11 mouse cellular contexts compared by ENCODE assay signal in the genomic region with DNA sequence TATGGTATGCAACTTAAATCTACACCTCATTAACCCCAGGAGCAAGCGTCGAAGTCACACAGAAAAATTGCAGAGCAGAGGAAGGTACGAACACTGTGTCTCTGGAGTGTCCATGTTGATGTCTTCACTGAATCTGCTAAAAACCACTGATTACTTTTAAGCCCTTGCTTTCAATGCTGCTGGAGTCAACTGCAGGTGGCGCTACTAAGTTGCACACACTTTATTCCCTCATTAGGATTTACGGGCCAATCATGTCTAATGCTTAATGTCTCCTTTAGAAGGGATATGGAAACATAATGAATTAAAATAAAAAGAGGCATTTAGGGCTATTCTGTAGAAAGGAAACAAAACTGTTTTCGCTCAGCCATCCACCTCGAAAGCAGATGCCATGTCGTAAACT. TPM values are rescaled to one million over a fixed set of nuclear protein-coding genes. Genes with fewer than 3 reads are reported as not detected.
DNase-seq lines count a peak whose midpoint lies in the region; ATAC-seq and TF ChIP-seq lines count a peak whose summit lies in the region.
"Had no signal": no experiment of that assay in that cellular context is flagged by ENCODE, and none has a peak within 500 bp of the region (broad histone marks: within the 10 kb centered on the region; RNA-seq: fewer than 3 reads in every experiment).

No protein-coding gene starts in this region.

- H3K36me3 ChIP-seq in heart, adult 2 months (ENCODE audit: control insufficient read depth, insufficient read depth, low read length): no peaks in the 10 kb centered on the region; the same call in 1 of the 2 replicates
- H3K36me3 ChIP-seq in limb, embryonic 11.5 days (ENCODE audit: control insufficient read depth, insufficient read depth, low read length): peaks cover 19% of the 10 kb centered on the region
- peaks cover 98% of the 10 kb centered on the region for H3K36me3 ChIP-seq in limb, embryonic 10.5 days

- DNase-seq in heart, adult 2 months: no peak
- no peak for DNase-seq in heart, postnatal 36 days
- peak; percentile 28 for DNase-seq in limb, embryonic 11.5 days (ENCODE audit: low spot score)
- DNase-seq in limb, embryonic 10.5 days (ENCODE audit: low spot score): no peak
- peak; percentile 23 for DNase-seq in NIH3T3 (ENCODE audit: low read depth)
- DNase-seq in lung, postnatal 14 days: peak; percentile 19
- no peak for DNase-seq in testis, postnatal 10 days (ENCODE audit: low spot score)
- DNase-seq in gastrocnemius, postnatal 10 days: no peak
- DNase-seq: cerebellum, adult 18-20 months had no signal

- no peak for TF ChIP-seq POLR2A in heart, adult 2 months (IDR thresholded peaks at IDR 0.05; ENCODE audit: insufficient read depth, low read depth, low read length)

- intact Hi-C loops in heart, adult 2 months (cut with DNase I): no loop called here
- intact Hi-C loops in heart, postnatal 36 days (cut with DNase I): loop anchor here (5.0 kb wide), 1 partner anchor 67 kb away; no protein-coding TSS in a partner anchor

- H3K9me3 ChIP-seq in limb, embryonic 11.5 days (ENCODE audit: control insufficient read depth, low read length): no peaks in the 10 kb centered on the region
- H3K9me3 ChIP-seq in limb, embryonic 10.5 days (replicated peaks): no peaks in the 10 kb centered on the region
- H3K9me3 ChIP-seq: heart, embryonic 12.5 days; lung, embryonic 15.5 days had no signal

- no peak for TF ChIP-seq EP300 in heart, adult 2 months (IDR thresholded peaks at IDR 0.05; ENCODE audit: insufficient read depth, low read depth, low read length)

- no peaks in the 10 kb centered on the region for H3K79me2 ChIP-seq in heart, adult 2 months (replicated peaks; ENCODE audit: control insufficient read depth, insufficient read depth, low read length)

- H3K4me2 ChIP-seq in limb, embryonic 11.5 days (ENCODE audit: low read depth, severe bottlenecking): no peak overlapping the region
- H3K4me2 ChIP-seq: heart, embryonic 12.5 days; lung, embryonic 15.5 days had no signal

- peak; percentile 58 for TF ChIP-seq CTCF in heart, adult 2 months (IDR thresholded peaks at IDR 0.05)

- H3K9ac ChIP-seq in heart, adult 2 months (ENCODE audit: low read depth, low read length): no peak overlapping the region
- no peak overlapping the region for H3K9ac ChIP-seq in limb, embryonic 11.5 days (ENCODE audit: low read length)
- H3K9ac ChIP-seq: heart, embryonic 12.5 days; lung, embryonic 15.5 days had no signal

- H3K27ac ChIP-seq in heart, adult 2 months: no peak overlapping the region
- no peak overlapping the region for H3K27ac ChIP-seq in limb, embryonic 11.5 days (replicated peaks; ENCODE audit: low read depth, low read length)
- no peak overlapping the region for H3K27ac ChIP-seq in limb, embryonic 10.5 days
- H3K27ac ChIP-seq: lung, embryonic 15.5 days had no signal

- no peaks in the 10 kb centered on the region for H3K27me3 ChIP-seq in heart, adult 2 months (ENCODE audit: control insufficient read depth, insufficient read depth, low read length)
- no peaks in the 10 kb centered on the region for H3K27me3 ChIP-seq in limb, embryonic 11.5 days (ENCODE audit: control insufficient read depth, insufficient read depth, low read length)
- H3K27me3 ChIP-seq in limb, embryonic 10.5 days (ENCODE audit: low read depth, poor library complexity, severe bottlenecking): no peaks in the 10 kb centered on the region
- H3K27me3 ChIP-seq: heart, embryonic 12.5 days; lung, embryonic 15.5 days had no signal

- WGBS in heart, adult 2 months: 93% methylated on average over 8 of the region's 8 CpGs
- WGBS in limb, embryonic 11.5 days: 54% methylated on average over 8 of the region's 8 CpGs
- 60% methylated on average over 8 of the region's 8 CpGs for WGBS in limb, embryonic 10.5 days

- no peak for ATAC-seq in limb, embryonic 11.5 days (ENCODE audit: insufficient number of reproducible peaks, low FRiP score, low TSS enrichment, low read depth)

- H3K4me1 ChIP-seq in heart, adult 2 months (ENCODE audit: control insufficient read depth, insufficient read depth, low read length): no peaks in the 10 kb centered on the region
- no peaks in the 10 kb centered on the region; the same call in 1 of the 2 replicates for H3K4me1 ChIP-seq in limb, embryonic 11.5 days (ENCODE audit: control insufficient read depth, insufficient read depth, low read length)
- peaks cover 10% of the 10 kb centered on the region for H3K4me1 ChIP-seq in limb, embryonic 10.5 days

- no peak overlapping the region for H3K4me3 ChIP-seq in heart, adult 2 months
- no peak overlapping the region for H3K4me3 ChIP-seq in limb, embryonic 11.5 days (ENCODE audit: low read depth, low read length)
- no peak overlapping the region for H3K4me3 ChIP-seq in limb, embryonic 10.5 days
- H3K4me3 ChIP-seq: heart, embryonic 12.5 days; lung, embryonic 15.5 days had no signal

RNA-seq across cellular contexts. Expression of gene Zfp507, which starts 12.6 kb away (rescaled TPM):
- total RNA-seq in heart, adult 2 months (2021): 10 to 100 TPM in 1 of 2 experiments, 1 to 10 TPM in 1; 9.4 to 11.2 TPM
- 3.7 and 5.7 TPM in 2 replicates for polyA plus RNA-seq in heart, adult 2 months (2012; rRNA removed)
- 10 to 100 TPM; 13.7 to 13.8 TPM for total RNA-seq in heart, postnatal 36 days (2021)
- polyA plus RNA-seq in limb, embryonic 11.5 days (2014; fragmentation: Nextera tagmentation; extraction: Ambion mirVana): 20.8 and 24.6 TPM in 2 replicates
- polyA plus RNA-seq in limb, embryonic 10.5 days (2016; fragmentation: Nextera tagmentation; extraction: Ambion mirVana): 22.2 and 23.4 TPM in 2 replicates
- 10 to 100 TPM; 17.5 to 24.5 TPM for total RNA-seq in gastrocnemius, postnatal 10 days (2021)

RNA-seq across cellular contexts. Expression of gene Dpy19l3, which starts 35.9 kb away (rescaled TPM):
- total RNA-seq in heart, adult 2 months (2021): 1 to 10 TPM; 2.6 to 4.8 TPM
- 2.2 and 3.4 TPM in 2 replicates for polyA plus RNA-seq in heart, adult 2 months (2012; rRNA removed)
- 1 to 10 TPM; 3.5 to 3.7 TPM for total RNA-seq in heart, postnatal 36 days (2021)
- polyA plus RNA-seq in limb, embryonic 11.5 days (2014; fragmentation: Nextera tagmentation; extraction: Ambion mirVana): 34.3 and 43.7 TPM in 2 replicates
- 30.3 and 33.9 TPM in 2 replicates for polyA plus RNA-seq in limb, embryonic 10.5 days (2016; fragmentation: Nextera tagmentation; extraction: Ambion mirVana)
- total RNA-seq in gastrocnemius, postnatal 10 days (2021): 10 to 100 TPM in 1 of 2 experiments, 1 to 10 TPM in 1; 9.7 to 15.8 TPM

Comparison
In these comparisons a context has a peak if more than half of its experiments do, and no peak if none do; other contexts are left out.
1. DNase-seq: peak in limb, embryonic 11.5 days (single experiment), NIH3T3 (single experiment) and lung, postnatal 14 days (single experiment); none in heart, adult 2 months (0 of 2), heart, postnatal 36 days (0 of 2), limb, embryonic 10.5 days (single experiment), testis, postnatal 10 days (single experiment) and gastrocnemius, postnatal 10 days (single experiment).